Mouse (Mus musculus): ENCODE data around the gene Tank. TPM values are rescaled to one million over a fixed set of nuclear protein-coding genes. Genes with fewer than 3 reads are reported as not detected.

Tank gene
- polyA plus RNA-seq, 1 experiment from 2014 or later: 28.4 TPM

DNA sequence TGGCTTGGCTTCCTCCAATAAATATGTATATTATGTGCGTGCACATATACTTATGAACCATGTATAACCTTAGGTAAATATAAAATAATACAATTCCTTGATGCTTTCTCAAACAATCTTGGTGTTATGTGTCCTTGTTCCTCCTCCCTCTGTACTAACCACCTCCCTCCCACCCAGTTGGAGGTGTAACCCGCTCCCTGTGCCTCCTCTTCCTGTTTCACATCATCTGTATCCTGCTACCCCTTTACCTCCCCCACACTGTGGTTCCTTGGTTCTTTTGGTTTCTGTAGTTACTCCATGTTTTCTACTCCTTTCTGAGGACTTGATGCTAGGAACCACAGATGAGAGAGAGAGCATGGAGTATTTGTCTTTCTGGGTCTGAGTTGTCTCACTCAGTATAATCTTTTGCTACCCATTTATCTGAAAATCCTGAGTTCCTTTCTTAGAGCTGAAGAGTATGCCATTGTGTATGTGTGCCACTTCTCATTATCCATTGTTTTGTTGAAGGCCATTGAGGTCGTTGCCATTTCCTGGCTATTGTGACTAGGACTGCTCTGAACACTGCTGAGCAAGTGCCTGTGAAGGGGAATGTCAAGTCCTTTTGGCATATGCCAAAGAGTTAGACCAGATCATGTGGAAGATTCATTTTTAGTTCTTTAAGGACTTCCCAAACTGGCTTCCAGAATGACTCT, 52.6 kb downstream of the Tank start:
- Histone ChIP-seq H3K9me3 (no peaks in the 10 kb centered on the region), H3K4me1 (no peaks in the 10 kb centered on the region), H3K9ac (no peak overlapping the region), H3K27ac (no peak overlapping the region), H3K36me3 (peaks cover 31% of the 10 kb centered on the region), H3K27me3 (no peaks in the 10 kb centered on the region), H3K4me3 (no peak overlapping the region), H3K4me2 (replicated peaks) (no peak overlapping the region)
- no peak for ATAC-seq (ENCODE audit: low FRiP score, low read depth)
- 90% methylated on average over 3 of the region's 3 CpGs for WGBS

- Histone ChIP-seq H3K9ac (no peak overlapping the region), H3K36me3 (peaks cover 12% of the 10 kb centered on the region), H3K27ac (no peak overlapping the region), H3K4me3 (no peak overlapping the region), H3K27me3 (no peaks in the 10 kb centered on the region), H3K4me2 (replicated peaks) (no peak overlapping the region), H3K4me1 (no peaks in the 10 kb centered on the region), H3K9me3 (no peaks in the 10 kb centered on the region)
- WGBS: 94% methylated on average over 1 of the region's 1 CpGs
- ATAC-seq (ENCODE audit: low FRiP score, low read depth): no peak
These were observed 56.7 kb downstream of the Tank start for GRCm38 (mm10) chr2:61635099-61635498.

DNA sequence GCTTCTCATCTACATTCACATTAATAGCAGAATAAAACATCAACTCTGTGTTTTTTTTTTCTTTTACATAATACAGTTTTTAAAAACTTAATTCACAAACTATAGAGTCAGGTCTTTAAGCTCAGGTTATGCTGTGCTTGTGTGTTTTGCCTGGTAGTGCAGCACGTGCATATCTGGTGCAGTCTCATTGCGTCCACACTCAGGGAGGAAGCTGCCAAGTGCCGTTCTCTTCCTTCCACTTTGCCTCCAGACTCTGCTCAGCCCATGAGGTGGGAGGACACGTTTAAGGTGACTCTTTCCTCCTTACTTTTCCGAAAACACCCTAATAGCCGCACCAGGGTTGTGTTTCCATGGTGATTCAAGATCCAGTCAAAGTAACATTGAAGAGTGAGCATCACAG, 59.8 kb downstream of the Tank start:
- Histone ChIP-seq H3K27me3 (no peaks in the 10 kb centered on the region), H3K27ac (no peak overlapping the region), H3K4me1 (no peaks in the 10 kb centered on the region), H3K36me3 (no peaks in the 10 kb centered on the region), H3K4me2 (replicated peaks) (no peak overlapping the region), H3K4me3 (no peak overlapping the region), H3K9ac (no peak overlapping the region), H3K9me3 (no peaks in the 10 kb centered on the region)
- no peak for ATAC-seq (ENCODE audit: low FRiP score, low read depth)
- 73% methylated on average over 6 of the region's 6 CpGs for WGBS

DNA sequence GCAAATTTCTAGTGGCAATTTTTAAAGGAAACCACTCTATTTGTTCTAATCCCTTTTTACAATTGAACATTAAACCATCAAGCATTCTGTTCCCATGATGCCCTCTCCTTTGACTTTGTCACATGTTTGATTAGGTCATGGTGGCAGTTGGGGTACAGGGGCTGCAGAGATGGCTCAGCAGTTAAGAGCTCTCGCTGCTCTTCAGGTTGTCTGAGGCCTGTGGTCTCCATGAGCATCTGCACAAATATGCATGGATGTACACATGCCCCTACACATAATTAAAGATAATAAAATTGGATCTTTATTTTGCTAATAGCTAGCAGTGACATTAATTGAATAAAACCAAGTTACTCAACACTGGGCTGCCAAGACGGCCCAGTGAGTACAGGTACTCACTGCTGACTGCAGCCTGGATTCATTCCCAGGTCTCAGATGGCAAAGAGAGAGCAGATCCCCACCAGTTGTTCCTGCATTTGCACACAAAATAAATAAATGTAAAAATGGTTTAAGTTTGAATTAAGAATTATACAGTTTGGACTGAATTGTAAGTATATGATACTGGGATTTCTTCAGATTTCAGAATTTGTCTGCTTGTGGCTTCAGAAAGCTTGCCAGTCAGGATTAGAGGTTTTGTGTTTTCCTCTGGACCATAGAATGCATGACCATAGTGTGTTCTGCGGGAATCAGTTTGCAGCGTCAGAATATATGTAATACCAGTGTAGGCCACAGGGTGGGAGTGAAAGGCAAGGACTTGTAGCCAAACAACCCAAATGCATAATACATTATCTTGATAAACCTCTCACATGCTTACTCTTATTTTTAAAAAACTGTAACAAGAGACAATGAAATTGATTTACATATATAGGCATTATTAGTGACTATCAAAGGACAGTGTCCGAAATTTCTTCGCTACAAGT, 64.3 kb downstream of the Tank start:
- no peak overlapping the region for H3K27ac ChIP-seq
- no peaks in the 10 kb centered on the region for H3K36me3 ChIP-seq
- ATAC-seq (ENCODE audit: low FRiP score, low read depth): no peak
- no peak overlapping the region for H3K4me2 ChIP-seq (replicated peaks)
- no peaks in the 10 kb centered on the region for H3K27me3 ChIP-seq
- H3K4me3 ChIP-seq: no peak overlapping the region
- H3K4me1 ChIP-seq: no peaks in the 10 kb centered on the region
- 51% methylated on average over 6 of the region's 6 CpGs for WGBS
- no peaks in the 10 kb centered on the region for H3K9me3 ChIP-seq
- H3K9ac ChIP-seq: no peak overlapping the region

GRCm38 (mm10) chr2:61651206-61651605, 72.8 kb downstream of the Tank start:
- H3K36me3 ChIP-seq: peaks cover 11% of the 10 kb centered on the region
- no peak overlapping the region for H3K4me3 ChIP-seq
- no peak overlapping the region for H3K9ac ChIP-seq
- no peaks in the 10 kb centered on the region for H3K9me3 ChIP-seq
- H3K27me3 ChIP-seq: peaks cover 11% of the 10 kb centered on the region
- no peak overlapping the region for H3K4me2 ChIP-seq (replicated peaks)
- peaks cover 9% of the 10 kb centered on the region for H3K4me1 ChIP-seq
- no peak for ATAC-seq (ENCODE audit: low FRiP score, low read depth)
- H3K27ac ChIP-seq: no peak overlapping the region
- 66% methylated on average over 4 of the region's 4 CpGs for whole genome bisulfite sequencing

- H3K4me1 ChIP-seq: peaks cover 9% of the 10 kb centered on the region
- H3K36me3 ChIP-seq: peaks cover 11% of the 10 kb centered on the region
- no peaks in the 10 kb centered on the region for H3K9me3 ChIP-seq
- peaks cover 13% of the 10 kb centered on the region for H3K27me3 ChIP-seq
- no peak for ATAC-seq (ENCODE audit: low FRiP score, low read depth)
- no peak overlapping the region for H3K27ac ChIP-seq
- H3K4me2 ChIP-seq (replicated peaks): no peak overlapping the region
- no peak overlapping the region for H3K9ac ChIP-seq
- no peak overlapping the region for H3K4me3 ChIP-seq
- 61% methylated on average over 3 of the region's 3 CpGs for WGBS
These were observed 73.3 kb downstream of the Tank start for GRCm38 (mm10) chr2:61651640-61652039.

- Histone ChIP-seq H3K4me1 (peaks cover 14% of the 10 kb centered on the region), H3K36me3 (no peaks in the 10 kb centered on the region), H3K4me2 (replicated peaks) (peak overlapping the region; percentile 93), H3K27me3 (peaks cover 25% of the 10 kb centered on the region), H3K27ac (no peak overlapping the region), H3K9me3 (no peaks in the 10 kb centered on the region), H3K4me3 (peak overlapping the region; percentile 60), H3K9ac (peak overlapping the region; percentile 60)
- 9% methylated on average over 12 of the region's 12 CpGs for WGBS
- peak; percentile 12; the same call in 1 of the 2 replicates for ATAC-seq (ENCODE audit: low FRiP score, low read depth)
These were observed 76.6 kb downstream of the Tank start for GRCm38 (mm10) chr2:61655046-61655381.

DNA sequence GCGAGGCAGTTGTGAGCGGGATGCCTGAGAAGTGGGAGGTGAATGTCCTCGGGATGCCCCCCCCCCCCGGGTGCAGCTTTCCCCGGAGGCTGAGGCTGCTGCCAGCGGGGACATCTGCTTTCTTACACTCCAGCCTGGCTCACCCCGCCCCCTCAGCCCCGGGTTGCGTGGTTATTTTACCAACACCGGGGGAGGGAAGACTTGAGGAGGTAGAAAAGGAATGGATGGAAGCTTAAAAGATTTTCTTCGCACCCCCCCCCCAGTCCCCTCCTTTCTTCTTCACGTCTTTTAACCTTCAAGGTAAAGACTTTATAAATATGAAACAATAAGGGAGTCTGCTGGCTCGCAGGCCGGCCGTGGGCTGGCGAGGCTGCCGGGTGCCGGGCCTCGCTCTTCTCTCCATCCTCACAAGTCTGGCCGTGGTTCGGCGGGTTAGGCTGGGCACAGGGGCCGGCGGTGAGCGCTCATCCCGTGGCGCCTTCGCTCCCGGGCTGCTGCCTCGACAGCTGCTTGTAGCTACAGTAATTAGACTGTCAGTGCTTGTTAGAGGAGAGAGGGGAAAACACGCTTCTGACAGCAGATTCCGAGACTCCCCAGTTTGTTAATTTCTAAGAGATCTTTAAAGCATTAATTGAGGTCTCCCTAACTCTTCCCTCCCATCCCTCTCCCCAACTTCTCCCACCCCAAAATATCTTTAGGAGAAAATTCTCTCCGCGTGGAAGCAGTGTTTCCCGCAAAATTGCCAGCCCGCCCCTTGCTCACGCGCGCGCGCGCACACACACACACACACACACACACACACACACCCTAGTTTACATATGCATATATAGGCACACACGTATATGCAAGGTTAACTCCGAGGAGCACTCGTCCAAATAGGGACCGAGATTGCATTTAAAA, 77.2 kb downstream of the Tank start:
- Histone ChIP-seq H3K9ac (peak overlapping the region; percentile 72), H3K4me3 (peak overlapping the region; percentile 60), H3K27ac (no peak overlapping the region), H3K4me1 (peaks cover 14% of the 10 kb centered on the region), H3K27me3 (peaks cover 25% of the 10 kb centered on the region), H3K9me3 (no peaks in the 10 kb centered on the region), H3K36me3 (no peaks in the 10 kb centered on the region), H3K4me2 (replicated peaks) (peak overlapping the region; percentile 93)
- WGBS: under 1% methylated on average over 46 of the region's 46 CpGs
- ATAC-seq (ENCODE audit: low FRiP score, low read depth): peak; percentile 60; the same call in 1 of the 2 replicates

GRCm38 (mm10) chr2:61656421-61657411, 78.3 kb downstream of the Tank start:
- H3K36me3 ChIP-seq: no peaks in the 10 kb centered on the region
- ATAC-seq (ENCODE audit: low FRiP score, low read depth): peak; percentile 80
- H3K4me1 ChIP-seq: peaks cover 14% of the 10 kb centered on the region
- peak overlapping the region; percentile 72 for H3K9ac ChIP-seq
- H3K4me3 ChIP-seq: peak overlapping the region; percentile 60
- WGBS: under 1% methylated on average over 84 of the region's 85 CpGs
- no peaks in the 10 kb centered on the region for H3K9me3 ChIP-seq
- H3K27ac ChIP-seq: no peak overlapping the region
- H3K4me2 ChIP-seq (replicated peaks): peak overlapping the region; percentile 93
- peaks cover 25% of the 10 kb centered on the region for H3K27me3 ChIP-seq

GRCm38 (mm10) chr2:61659254-61659653, 80.9 kb downstream of the Tank start:
- Histone ChIP-seq H3K9ac (no peak overlapping the region), H3K9me3 (no peaks in the 10 kb centered on the region), H3K4me1 (peaks cover 14% of the 10 kb centered on the region), H3K36me3 (no peaks in the 10 kb centered on the region), H3K27ac (no peak overlapping the region), H3K4me2 (replicated peaks) (no peak overlapping the region), H3K4me3 (no peak overlapping the region), H3K27me3 (peaks cover 24% of the 10 kb centered on the region)
- no peak for ATAC-seq (ENCODE audit: low FRiP score, low read depth)
- 73% methylated on average over 2 of the region's 2 CpGs for WGBS

DNA sequence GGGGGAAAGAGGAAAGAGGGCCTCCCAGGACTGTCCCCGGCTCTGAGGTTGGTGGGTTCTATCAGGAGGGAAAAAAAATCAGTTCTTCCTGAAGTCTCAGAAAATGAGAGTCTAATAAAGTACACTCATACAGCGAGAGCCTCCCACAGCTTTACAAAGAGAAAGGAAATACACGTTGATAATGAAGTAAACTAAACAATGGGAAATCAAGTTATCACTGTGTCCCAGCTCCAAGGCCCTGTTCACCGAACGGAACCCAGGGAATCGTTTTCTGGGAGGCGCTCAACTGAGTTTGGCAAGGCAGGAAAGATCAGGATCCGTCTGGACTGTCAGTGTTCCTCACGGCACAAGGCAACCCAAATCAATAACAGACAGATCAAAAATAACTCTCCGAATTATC, 84.4 kb downstream of the Tank start:
- Histone ChIP-seq H3K4me1 (no peaks in the 10 kb centered on the region), H3K9ac (no peak overlapping the region), H3K36me3 (no peaks in the 10 kb centered on the region), H3K27ac (no peak overlapping the region), H3K4me2 (replicated peaks) (no peak overlapping the region), H3K4me3 (no peak overlapping the region), H3K27me3 (0 out of 2 replicates have a peak, but pooled peaks cover 6% of the 10 kb centered on the region), H3K9me3 (no peaks in the 10 kb centered on the region)
- ATAC-seq (ENCODE audit: low FRiP score, low read depth): no peak
- WGBS: 85% methylated on average over 10 of the region's 10 CpGs

Data from limb, embryonic 13.5 days (tissue).